Mouse (Mus musculus) midbrain, embryonic 15.5 days (tissue): ENCODE measurements around the gene Lce1g. TPM values are rescaled to one million over a fixed set of nuclear protein-coding genes. Genes with fewer than 3 reads are reported as not detected.

Source experiments
- polyA plus RNA-seq: library from polyadenylated mRNA; unstranded; fragments of >200 nt; fragmentation: Nextera tagmentation; extraction: Ambion mirVana; gene quantifications from 2 replicates; pipeline ENCODE4 v1.2.1, GENCODE M21; 2015

Gene Lce1g
- polyA plus RNA-seq, 1 experiment from 2014 or later = not detected

Other genes with a start within 250 kb of the Lce1g start
- not detected in 2 replicates for gene 2310046K23Rik, start 217.8 kb downstream of the Lce1g start, polyA plus RNA-seq
- gene Ivl, start 178.6 kb downstream of the Lce1g start, polyA plus RNA-seq = not detected in 2 replicates
- gene Smcp, start 163.3 kb downstream of the Lce1g start, polyA plus RNA-seq = not detected in 2 replicates
- not detected in 2 replicates for gene 2210017I01Rik, start 144.8 kb downstream of the Lce1g start, polyA plus RNA-seq
- not detected in 2 replicates for gene Lce6a, start 130.7 kb downstream of the Lce1g start, polyA plus RNA-seq
- not detected in 2 replicates for gene Lce1a1, start 104.0 kb downstream of the Lce1g start, polyA plus RNA-seq
- gene Lce1b, start 95.4 kb downstream of the Lce1g start, polyA plus RNA-seq = not detected in 2 replicates
- not detected in 2 replicates for gene Lce1a2, start 82.0 kb downstream of the Lce1g start, polyA plus RNA-seq
- gene Lce1c, start 73.1 kb downstream of the Lce1g start, polyA plus RNA-seq = not detected in 2 replicates
- gene Lce1d, start 65.1 kb downstream of the Lce1g start, polyA plus RNA-seq = not detected in 2 replicates
- gene Lce1e, start 43.3 kb downstream of the Lce1g start, polyA plus RNA-seq = not detected in 2 replicates
- not detected in 2 replicates for gene Lce1f, start 32.0 kb downstream of the Lce1g start, polyA plus RNA-seq
- gene Gm38119, start 13.2 kb downstream of the Lce1g start, polyA plus RNA-seq = not detected in 2 replicates
- gene Lce1h, start 12.7 kb upstream of the Lce1g start, polyA plus RNA-seq = not detected in 2 replicates
- gene Lce1i, start 26.6 kb upstream of the Lce1g start, polyA plus RNA-seq = not detected in 2 replicates
- gene Lce1j, start 38.2 kb upstream of the Lce1g start, polyA plus RNA-seq = not detected in 2 replicates
- gene Lce1k, start 55.6 kb upstream of the Lce1g start, polyA plus RNA-seq = not detected in 2 replicates
- not detected in 2 replicates for gene Kprp, start 74.9 kb upstream of the Lce1g start, polyA plus RNA-seq
- not detected in 2 replicates for gene Lce1l, start 98.9 kb upstream of the Lce1g start, polyA plus RNA-seq
- gene 2310050C09Rik, start 117.9 kb upstream of the Lce1g start, polyA plus RNA-seq = not detected in 2 replicates
- not detected in 2 replicates for gene Lce3a, start 173.9 kb upstream of the Lce1g start, polyA plus RNA-seq
- not detected in 2 replicates for gene Lce3b, start 180.6 kb upstream of the Lce1g start, polyA plus RNA-seq
- not detected in 2 replicates for gene Lce3c, start 192.1 kb upstream of the Lce1g start, polyA plus RNA-seq
- gene Lce3d, start 205.1 kb upstream of the Lce1g start, polyA plus RNA-seq = not detected in 2 replicates
- not detected in 2 replicates for gene Lce3e, start 214.7 kb upstream of the Lce1g start, polyA plus RNA-seq
- not detected in 2 replicates for gene Lce3f, start 239.9 kb upstream of the Lce1g start, polyA plus RNA-seq